Mouse (Mus musculus) urinary bladder, postnatal 14 days (tissue): ENCODE measurements around the gene Gm7257.

Experiments used
- DNase-seq: peaks from one replicate; pipeline ENCODE4 v3.0.0; 2021; ENCODE audit warnings: low spot score

Gm7257 gene

GRCm38 (mm10) chr9:36431584-36431983 lies at the start of gene Gm7257:
Gene Gm7257 (plus strand): TSS chr9:36431884.
- DNase-seq, result no peak

DNA sequence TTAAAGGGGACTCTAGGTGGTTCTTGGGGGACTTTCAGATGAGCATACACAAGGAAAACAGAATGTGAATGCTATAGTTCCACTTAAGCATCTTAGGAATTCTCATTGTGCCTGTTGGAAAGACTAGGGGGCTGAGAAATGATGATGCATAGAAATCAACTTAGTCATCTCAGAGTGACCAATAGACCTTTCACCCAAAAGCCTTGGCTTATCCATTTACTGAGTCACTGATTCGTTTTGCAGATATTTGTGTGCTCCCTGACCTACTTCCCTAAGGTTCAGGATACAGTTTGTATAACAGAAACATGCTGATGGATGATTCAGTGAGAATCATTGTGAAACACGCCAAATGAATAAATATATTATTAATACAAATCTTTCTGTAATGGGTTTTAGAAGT lies 28.7 kb upstream of the Gm7257 start:
- DNase-seq, result no peak

- DNase-seq, result peak; percentile 46
These were observed 3.5 kb downstream of the Gm7257 start for GRCm38 (mm10) chr9:36435051-36435764.

- DNase-seq, result no peak
These were observed 43.7 kb downstream of the Gm7257 start, which contains the start of gene Gm9513 for GRCm38 (mm10) chr9:36475338-36475737. Gene Gm9513 (plus strand): TSS chr9:36475638.
